ENCODE assay signal across 19 mouse cellular contexts in genomic region chr3:127630735-127631372, GRCm38 (mm10). TPM values are rescaled to one million over a fixed set of nuclear protein-coding genes. Genes with fewer than 3 reads are reported as not detected.
DNase-seq lines count a peak whose midpoint lies in the region; ATAC-seq and TF ChIP-seq lines count a peak whose summit lies in the region.
"Had no signal": no experiment of that assay in that cellular context is flagged by ENCODE, and none has a peak within 500 bp of the region (broad histone marks: within the 10 kb centered on the region; RNA-seq: fewer than 3 reads in every experiment).

No protein-coding gene starts in this region.

- no peak overlapping the region for H3K9ac ChIP-seq in hindbrain, postnatal 0 days (replicated peaks; ENCODE audit: low read length)
- peak overlapping the region; percentile 40 for H3K9ac ChIP-seq in forebrain, embryonic 14.5 days (ENCODE audit: low read length)
- H3K9ac ChIP-seq in midbrain, embryonic 14.5 days (replicated peaks; ENCODE audit: low read length), result no peak overlapping the region
- H3K9ac ChIP-seq: embryonic facial prominence, embryonic 13.5 days; lung, embryonic 15.5 days had no signal

- WGBS in hindbrain, embryonic 10.5 days, result 2% methylated on average over 17 of the region's 17 CpGs
- WGBS in hindbrain, postnatal 0 days, result 8% methylated on average over 17 of the region's 17 CpGs
- WGBS in forebrain, embryonic 14.5 days, result 5% methylated on average over 17 of the region's 17 CpGs
- 2% methylated on average over 17 of the region's 17 CpGs for WGBS in midbrain, embryonic 14.5 days

- H3K4me1 ChIP-seq in hindbrain, embryonic 10.5 days (replicated peaks), result peaks cover 87% of the 10 kb centered on the region
- peaks cover 10% of the 10 kb centered on the region; the same call in 1 of the 2 replicates for H3K4me1 ChIP-seq in hindbrain, postnatal 0 days (ENCODE audit: insufficient read depth, low read length)
- peaks cover 33% of the 10 kb centered on the region for H3K4me1 ChIP-seq in forebrain, embryonic 14.5 days (ENCODE audit: control insufficient read depth, insufficient read depth, low read length)
- peaks cover 40% of the 10 kb centered on the region; the same call in 1 of the 2 replicates for H3K4me1 ChIP-seq in midbrain, embryonic 14.5 days (ENCODE audit: control insufficient read depth, insufficient read depth, low read length)

- H3K9me3 ChIP-seq in hindbrain, embryonic 10.5 days, result no peaks in the 10 kb centered on the region
- no peaks in the 10 kb centered on the region for H3K9me3 ChIP-seq in hindbrain, postnatal 0 days (ENCODE audit: low read length)
- no peaks in the 10 kb centered on the region for H3K9me3 ChIP-seq in forebrain, embryonic 14.5 days (replicated peaks; ENCODE audit: control insufficient read depth, low read length)
- no peaks in the 10 kb centered on the region for H3K9me3 ChIP-seq in midbrain, embryonic 14.5 days (ENCODE audit: control insufficient read depth, low read length)
- H3K9me3 ChIP-seq: embryonic facial prominence, embryonic 13.5 days; heart, embryonic 10.5 days; lung, embryonic 15.5 days had no signal

- no peak for TF ChIP-seq POLR2A in brain, embryonic 14.5 days (IDR thresholded peaks at IDR 0.05; ENCODE audit: borderline replicate concordance, extremely low read depth, insufficient read depth, insufficient read length, poor library complexity, severe bottlenecking)

- peaks cover 100% of the 10 kb centered on the region for H3K27me3 ChIP-seq in hindbrain, embryonic 10.5 days (ENCODE audit: insufficient read depth, poor library complexity, severe bottlenecking)
- H3K27me3 ChIP-seq in hindbrain, postnatal 0 days (ENCODE audit: insufficient read depth, low read length), result peaks cover 72% of the 10 kb centered on the region
- peaks cover 34% of the 10 kb centered on the region for H3K27me3 ChIP-seq in forebrain, embryonic 14.5 days (replicated peaks; ENCODE audit: control insufficient read depth, insufficient read depth, low read length)
- H3K27me3 ChIP-seq in midbrain, embryonic 14.5 days (ENCODE audit: control insufficient read depth, insufficient read depth, low read length), result peaks cover 76% of the 10 kb centered on the region

- H3K4me2 ChIP-seq in hindbrain, postnatal 0 days (ENCODE audit: low read depth, low read length), result no peak overlapping the region
- peak overlapping the region; percentile 70 for H3K4me2 ChIP-seq in forebrain, embryonic 14.5 days (ENCODE audit: low read length)
- H3K4me2 ChIP-seq in midbrain, embryonic 14.5 days (ENCODE audit: low read length), result peak overlapping the region; percentile 88
- H3K4me2 ChIP-seq: embryonic facial prominence, embryonic 13.5 days; liver, embryonic 11.5 days; lung, embryonic 15.5 days had no signal

- TF ChIP-seq CTCF in hindbrain, postnatal 0 days (IDR thresholded peaks at IDR 0.05; ENCODE audit: low read depth), result no peak
- TF ChIP-seq CTCF in brain, embryonic 14.5 days (IDR thresholded peaks at IDR 0.05; ENCODE audit: borderline replicate concordance, extremely low read depth, insufficient read depth, insufficient read length), result no peak

- H3K27ac ChIP-seq in hindbrain, embryonic 10.5 days, result no peak overlapping the region
- H3K27ac ChIP-seq in hindbrain, postnatal 0 days, result no peak overlapping the region
- peak overlapping the region; percentile 96 for H3K27ac ChIP-seq in forebrain, embryonic 14.5 days (ENCODE audit: low read depth, low read length)
- no peak overlapping the region for H3K27ac ChIP-seq in midbrain, embryonic 14.5 days (replicated peaks; ENCODE audit: low read depth, low read length)
- H3K27ac ChIP-seq: embryonic facial prominence, embryonic 13.5 days; heart, embryonic 10.5 days; lung, embryonic 15.5 days had no signal

- DNase-seq in hindbrain, embryonic 10.5 days (ENCODE audit: low spot score), result no peak
- no peak for DNase-seq in hindbrain, postnatal 0 days (ENCODE audit: low spot score)
- peak; percentile 67 for DNase-seq in brain, embryonic 14.5 days (ENCODE audit: low read depth)
- peak; percentile 41 for DNase-seq in forebrain, embryonic 14.5 days (ENCODE audit: low spot score)
- DNase-seq in midbrain, embryonic 14.5 days, result no peak
- DNase-seq in adrenal gland, adult 8-10 months, result no peak
- DNase-seq: cerebellum, adult 11 months; heart, postnatal 14 days; kidney, postnatal 25 days; thymus, postnatal 36 days had no signal

- ATAC-seq in hindbrain, postnatal 0 days, result no peak
- no peak for ATAC-seq in forebrain, embryonic 14.5 days
- ATAC-seq in midbrain, embryonic 14.5 days (ENCODE audit: low FRiP score, low TSS enrichment), result no peak
- ATAC-seq in megakaryocyte-erythroid progenitor cell, adult 5-6 weeks (replicated peaks; ENCODE audit: low FRiP score, low TSS enrichment, poor library complexity, severe bottlenecking), result no peak
- ATAC-seq: intestine, postnatal 0 days had no signal

- H3K4me3 ChIP-seq in hindbrain, embryonic 10.5 days, result 0 out of 2 replicates have a peak overlapping the region, but pooled peaks have one; percentile 9
- H3K4me3 ChIP-seq in hindbrain, postnatal 0 days (ENCODE audit: low read length), result no peak overlapping the region
- H3K4me3 ChIP-seq in forebrain, embryonic 14.5 days (ENCODE audit: low read depth, low read length), result peak overlapping the region; percentile 65; the same call in 1 of the 2 replicates
- no peak overlapping the region for H3K4me3 ChIP-seq in midbrain, embryonic 14.5 days (replicated peaks; ENCODE audit: low read depth, low read length)
- H3K4me3 ChIP-seq: embryonic facial prominence, embryonic 13.5 days; heart, embryonic 10.5 days; lung, embryonic 15.5 days had no signal

- H3K36me3 ChIP-seq in hindbrain, embryonic 10.5 days, result no peaks in the 10 kb centered on the region
- H3K36me3 ChIP-seq in hindbrain, postnatal 0 days (ENCODE audit: insufficient read depth, low read length), result no peaks in the 10 kb centered on the region
- no peaks in the 10 kb centered on the region for H3K36me3 ChIP-seq in forebrain, embryonic 14.5 days (ENCODE audit: control insufficient read depth, insufficient read depth, low read length)
- H3K36me3 ChIP-seq in midbrain, embryonic 14.5 days (ENCODE audit: control insufficient read depth, insufficient read depth, low read length), result no peaks in the 10 kb centered on the region
- H3K36me3 ChIP-seq: embryonic facial prominence, embryonic 13.5 days; heart, embryonic 10.5 days; lung, embryonic 15.5 days had no signal

RNA-seq across cellular contexts. Expression of gene Neurog2, which starts 2.1 kb away (rescaled TPM):
- polyA plus RNA-seq in hindbrain, embryonic 10.5 days (2016; fragmentation: Nextera tagmentation; extraction: Ambion mirVana), result 19.9 and 50.0 TPM in 2 replicates
- 2.6 and 3.3 TPM in 2 replicates for total RNA-seq in hindbrain, postnatal 0 days (2014; rRNA removed)
- polyA plus RNA-seq in hindbrain, postnatal 0 days (2015; fragmentation: Nextera tagmentation; extraction: Ambion mirVana), result 0.85 and 1.1 TPM in 2 replicates
- 46.1 and 99.1 TPM in 2 replicates for polyA plus RNA-seq in brain, embryonic 14.5 days (2012; rRNA removed)
- polyA plus RNA-seq in forebrain, embryonic 14.5 days (2014; fragmentation: Nextera tagmentation; extraction: Ambion mirVana), result 80.6 and 88.7 TPM in 2 replicates
- polyA plus RNA-seq in midbrain, embryonic 14.5 days (2014; fragmentation: Nextera tagmentation; extraction: Ambion mirVana), result 10.0 and 18.6 TPM in 2 replicates
- not detected in 2 replicates for total RNA-seq in megakaryocyte-erythroid progenitor cell, adult 5-6 weeks (2014; fragmentation: Nextera tagmentation)
- not detected in 2 replicates for total RNA-seq in megakaryocyte-erythroid progenitor cell, adult 5-6 weeks (2017)
- total RNA-seq in adrenal gland, adult 8-10 months (2022), result not detected
- total RNA-seq: gastrocnemius, adult 8-10 months; heart, postnatal 14 days; megakaryocyte progenitor cell, adult 5-6 weeks had no signal
- polyA plus RNA-seq: C2C12; intestine, postnatal 0 days; liver, embryonic 11.5 days; lung, embryonic 15.5 days had no signal

Comparison
In these comparisons a context has a peak if more than half of its experiments do, and no peak if none do; other contexts are left out.
1. H3K4me3 ChIP-seq: peak in hindbrain, embryonic 10.5 days (single experiment) and forebrain, embryonic 14.5 days (single experiment); none in hindbrain, postnatal 0 days (single experiment) and midbrain, embryonic 14.5 days (single experiment).
2. DNase-seq: peak in brain, embryonic 14.5 days (single experiment) and forebrain, embryonic 14.5 days (single experiment); none in hindbrain, embryonic 10.5 days (single experiment), hindbrain, postnatal 0 days (single experiment), midbrain, embryonic 14.5 days (single experiment) and adrenal gland, adult 8-10 months (single experiment).